Mouse (Mus musculus) intestine, embryonic 15.5 days (tissue): Measurements from ENCODE around the gene Prph2. TPM values are rescaled to one million over a fixed set of nuclear protein-coding genes. Genes with fewer than 3 reads are reported as not detected.

Source experiments
- ATAC-seq: fragments of 200-750 bp; cut with Nextera tagmentation; 2 replicates; pipeline ENCODE4 v1.8.0; 2017; ENCODE audit warnings: moderate TSS enrichment, moderate library complexity
- H3K27ac ChIP-seq: fragments of 300-500 bp; sonication (generic); 2 replicates; pipeline ENCODE4 v1.5.1; 2015; ENCODE audit warnings: mild to moderate bottlenecking, inconsistent platforms
- H3K27me3 ChIP-seq: fragments of 300-500 bp; sonication (generic); replicated peaks from 2 replicates; pipeline ENCODE4 v1.6.1; 2015; ENCODE audit warnings: inconsistent platforms
- H3K36me3 ChIP-seq: fragments of 300-500 bp; sonication (generic); 2 replicates; pipeline ENCODE4 v1.6.1; 2015; ENCODE audit warnings: inconsistent platforms
- H3K4me1 ChIP-seq: fragments of 300-500 bp; sonication (generic); replicated peaks from 2 replicates; pipeline ENCODE4 v1.6.1; 2015; ENCODE audit warnings: inconsistent platforms
- H3K4me2 ChIP-seq: fragments of 300-500 bp; sonication (generic); replicated peaks from 2 replicates; pipeline ENCODE4 v1.6.1; 2015; ENCODE audit warnings: mild to moderate bottlenecking, inconsistent platforms
- H3K4me3 ChIP-seq: fragments of 300-500 bp; sonication (generic); replicated peaks from 2 replicates; pipeline ENCODE4 v1.5.1; 2015; ENCODE audit warnings: inconsistent platforms
- H3K9ac ChIP-seq: fragments of 300-500 bp; sonication (generic); 2 replicates; pipeline ENCODE4 v1.6.1; 2015; ENCODE audit warnings: inconsistent platforms
- H3K9me3 ChIP-seq: fragments of 300-500 bp; sonication (generic); 2 replicates; pipeline ENCODE4 v1.6.1; 2016; ENCODE audit warnings: inconsistent platforms
- WGBS: fragments of 180-500 bp; shearing (Covaris S2); methylation state at CpG from one replicate; pipeline ENCODE4 v1.1.7; 2015; 5-methylcytosine and 5-hydroxymethylcytosine counted together
- polyA plus RNA-seq: library from polyadenylated mRNA; unstranded; fragments of >200 nt; fragmentation: Nextera tagmentation; extraction: Ambion mirVana; gene quantifications from 2 replicates; pipeline ENCODE4 v1.2.1, GENCODE M21; 2015

Gene Prph2
- polyA plus RNA-seq, 1 experiment from 2014 or later, result not detected

DNA sequence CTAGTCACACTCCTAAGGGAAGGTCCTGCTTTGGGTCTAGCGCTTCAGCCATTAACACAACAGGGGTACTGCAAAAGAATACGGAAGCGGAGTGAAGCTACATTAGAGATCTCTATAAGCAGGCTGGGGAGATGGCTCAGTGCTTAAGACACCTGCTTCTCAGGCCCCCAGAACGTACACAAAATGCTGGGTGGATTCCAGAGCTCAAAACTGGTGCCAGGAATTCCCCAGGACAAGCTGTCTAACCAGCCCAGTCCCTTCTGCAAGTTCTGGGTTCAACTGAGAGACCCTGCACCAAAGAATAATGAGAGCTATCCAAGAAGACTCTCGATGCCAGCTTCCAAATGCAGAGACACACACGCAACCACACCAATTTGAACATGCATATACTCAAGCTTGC lies 28.5 kb upstream of the Prph2 start:
- no peak for ATAC-seq
- Histone ChIP-seq H3K9me3 (no peaks in the 10 kb centered on the region), H3K4me1 (peaks cover 16% of the 10 kb centered on the region), H3K36me3 (no peaks in the 10 kb centered on the region), H3K27ac (no peak overlapping the region), H3K27me3 (no peaks in the 10 kb centered on the region), H3K4me3 (no peak overlapping the region), H3K9ac (no peak overlapping the region), H3K4me2 (no peak overlapping the region)
- 83% methylated on average over 6 of the region's 6 CpGs for WGBS

DNA sequence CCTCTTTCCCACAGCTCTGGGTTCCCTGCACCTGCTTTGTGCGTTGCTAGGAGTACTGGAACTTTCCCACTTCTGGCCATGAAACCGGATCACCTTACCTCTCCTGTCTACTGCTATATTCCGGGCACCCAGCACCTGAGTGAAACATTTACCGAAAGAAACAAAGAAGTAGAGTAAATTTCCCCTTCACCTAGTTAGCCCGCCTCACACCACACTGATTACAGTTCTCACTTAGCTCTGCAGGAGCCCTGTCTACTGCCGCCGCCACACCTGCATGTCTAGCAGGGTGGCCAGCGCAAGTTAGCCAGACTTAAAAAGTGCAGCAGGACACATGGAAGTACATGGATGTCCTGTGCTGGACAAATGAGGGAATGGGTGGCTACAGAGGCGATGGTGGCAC lies 27.2 kb upstream of the Prph2 start:
- WGBS, result 68% methylated on average over 9 of the region's 9 CpGs
- no peak overlapping the region for H3K9ac ChIP-seq
- peak; percentile 43; the same call in 1 of the 2 replicates for ATAC-seq
- no peaks in the 10 kb centered on the region for H3K36me3 ChIP-seq
- no peak overlapping the region for H3K4me2 ChIP-seq
- H3K4me3 ChIP-seq, result no peak overlapping the region
- H3K9me3 ChIP-seq, result no peaks in the 10 kb centered on the region
- H3K4me1 ChIP-seq, result peaks cover 12% of the 10 kb centered on the region
- no peaks in the 10 kb centered on the region for H3K27me3 ChIP-seq
- H3K27ac ChIP-seq, result no peak overlapping the region

DNA sequence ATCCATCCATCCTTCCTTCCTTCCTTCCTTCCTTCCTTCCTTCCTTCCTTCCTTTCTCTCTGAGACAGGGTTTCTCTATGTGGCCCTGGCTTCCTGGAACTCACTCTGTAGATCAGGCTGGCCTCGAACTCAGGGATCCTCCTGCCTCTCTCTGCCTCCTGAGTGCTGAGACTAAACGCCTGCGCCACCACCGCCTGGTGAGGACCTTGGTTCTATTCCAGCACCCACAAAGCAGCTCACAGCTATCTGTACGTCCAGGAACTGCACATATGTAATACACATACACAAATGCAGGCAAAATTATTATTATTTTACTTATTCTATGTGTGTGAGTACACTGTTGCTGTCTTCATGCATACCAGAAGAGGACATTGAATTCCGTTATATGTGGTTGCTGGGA lies 25.5 kb upstream of the Prph2 start:
- H3K27me3 ChIP-seq, result no peaks in the 10 kb centered on the region

DNA sequence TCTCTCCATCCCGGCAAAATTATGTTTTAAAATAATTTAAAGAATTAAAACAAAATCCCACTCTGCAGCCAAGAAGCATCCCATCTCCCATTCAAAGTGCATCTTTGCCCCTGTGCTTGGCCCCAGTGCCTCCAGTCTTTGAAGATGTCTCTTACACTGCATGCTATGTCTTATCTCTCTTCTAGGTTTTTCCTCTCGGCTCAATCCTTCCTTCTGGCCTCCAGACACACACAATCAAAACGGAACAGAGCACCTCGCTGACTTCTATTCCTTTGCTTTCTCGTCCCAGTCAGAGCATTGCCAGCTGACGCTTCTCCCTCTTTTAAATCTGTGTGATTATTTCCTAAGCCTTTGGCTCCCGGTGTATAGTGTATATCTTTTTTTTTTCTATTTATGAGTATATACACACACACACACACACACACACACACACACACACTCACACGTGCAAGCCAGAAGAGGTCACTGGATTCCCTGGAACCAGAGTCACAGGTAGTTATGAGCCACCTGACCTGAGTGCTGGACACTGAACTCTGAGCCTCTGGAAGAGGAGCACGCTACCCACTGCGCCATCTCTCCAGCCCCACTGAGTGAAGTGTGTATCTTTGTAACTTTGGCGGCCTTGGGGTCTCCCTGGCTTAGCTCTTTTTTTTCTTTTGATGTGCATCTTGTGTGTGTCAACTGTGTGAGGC lies 24.9 kb upstream of the Prph2 start:
- peaks cover 12% of the 10 kb centered on the region for H3K4me1 ChIP-seq
- H3K36me3 ChIP-seq, result no peaks in the 10 kb centered on the region
- no peaks in the 10 kb centered on the region for H3K9me3 ChIP-seq
- 64% methylated on average over 11 of the region's 11 CpGs for WGBS
- no peak overlapping the region for H3K4me3 ChIP-seq
- H3K27ac ChIP-seq, result no peak overlapping the region
- no peak for ATAC-seq
- no peak overlapping the region; the same call in 1 of the 2 replicates for H3K4me2 ChIP-seq
- H3K27me3 ChIP-seq, result no peaks in the 10 kb centered on the region
- no peak overlapping the region for H3K9ac ChIP-seq

More for the DNA sequence above, 25.5 kb upstream of the Prph2 start:
- H3K4me3 ChIP-seq, result no peak overlapping the region
- H3K27ac ChIP-seq, result no peak overlapping the region
- H3K4me1 ChIP-seq, result peaks cover 12% of the 10 kb centered on the region
- H3K9me3 ChIP-seq, result no peaks in the 10 kb centered on the region
- no peak overlapping the region for H3K9ac ChIP-seq
- H3K36me3 ChIP-seq, result no peaks in the 10 kb centered on the region
- ATAC-seq, result no peak
- H3K4me2 ChIP-seq, result no peak overlapping the region
- WGBS, result 91% methylated on average over 6 of the region's 6 CpGs

DNA sequence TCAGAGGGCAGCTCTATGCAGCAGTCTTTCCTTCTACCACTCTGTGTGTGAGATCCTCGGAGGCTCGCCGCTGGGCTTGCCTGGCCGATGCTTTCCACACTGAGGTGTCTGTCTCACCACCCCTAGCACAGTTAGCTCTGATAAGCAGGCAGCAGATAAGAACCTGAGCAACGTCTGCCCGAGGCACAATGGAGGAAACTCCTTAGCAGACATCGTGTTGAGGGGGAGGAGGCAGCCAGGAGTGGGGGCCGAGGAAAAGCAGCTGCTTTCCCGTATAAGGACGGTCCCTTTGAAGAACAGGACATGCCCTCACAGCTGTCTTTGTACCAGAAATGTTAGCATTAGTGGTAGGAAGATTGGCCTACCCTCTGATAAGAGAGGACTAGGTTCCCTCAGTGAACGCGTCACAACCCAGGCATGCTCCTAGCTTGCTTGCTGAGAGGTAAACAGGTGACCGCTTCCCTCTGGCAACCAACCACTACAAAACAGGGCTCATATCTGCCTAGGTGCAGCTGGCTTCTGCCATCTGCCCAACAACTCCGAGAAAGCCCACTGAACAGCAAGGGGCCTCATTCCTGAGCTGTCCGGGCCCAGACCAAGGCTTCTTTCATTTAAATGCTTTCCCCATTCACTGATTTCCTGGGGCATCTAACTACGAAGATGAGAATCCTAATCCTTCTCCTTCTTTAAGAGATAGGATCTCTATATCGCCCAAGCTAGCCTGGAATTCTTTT lies 24.2 kb upstream of the Prph2 start:
- H3K9me3 ChIP-seq, result no peaks in the 10 kb centered on the region
- no peak overlapping the region for H3K27ac ChIP-seq
- H3K4me3 ChIP-seq, result no peak overlapping the region
- H3K9ac ChIP-seq, result no peak overlapping the region
- H3K36me3 ChIP-seq, result no peaks in the 10 kb centered on the region
- no peak for ATAC-seq
- 30% methylated on average over 17 of the region's 17 CpGs for WGBS
- H3K27me3 ChIP-seq, result no peaks in the 10 kb centered on the region
- peak overlapping the region; percentile 7; the same call in 1 of the 2 replicates for H3K4me2 ChIP-seq
- peaks cover 12% of the 10 kb centered on the region for H3K4me1 ChIP-seq

DNA sequence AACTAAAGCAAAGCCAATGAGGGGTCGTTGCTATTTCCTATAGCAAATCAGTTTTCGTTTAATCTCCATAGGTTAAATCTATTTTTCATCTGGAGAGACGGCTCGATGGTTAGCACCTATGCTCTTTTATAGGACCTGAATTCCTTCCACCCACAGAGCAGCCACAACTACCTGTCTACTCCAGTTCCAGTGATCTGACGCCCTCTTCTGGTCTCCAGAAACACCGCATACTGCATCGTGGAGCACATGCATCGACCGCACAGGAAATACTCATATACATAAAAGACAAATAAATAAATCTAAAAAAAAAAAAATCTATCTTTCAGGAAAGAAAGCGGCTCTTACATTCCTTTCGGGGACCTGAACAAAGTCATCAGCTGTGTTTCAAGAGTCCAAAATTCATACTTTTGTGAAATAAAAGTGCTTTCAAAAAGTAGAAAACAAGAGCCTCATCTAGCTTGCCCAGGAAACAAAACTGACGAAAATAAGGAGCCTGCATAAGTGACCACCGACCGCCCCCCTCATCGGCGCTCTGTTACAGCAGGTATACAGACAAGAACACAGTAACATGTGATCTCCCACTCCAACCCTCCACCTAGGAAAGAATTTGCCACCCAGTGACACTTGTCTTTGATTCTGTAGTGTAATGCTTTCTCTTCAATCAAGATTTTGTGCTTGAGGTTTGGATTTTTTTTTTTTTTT lies 21.6 kb upstream of the Prph2 start:
- peaks cover 28% of the 10 kb centered on the region for H3K4me1 ChIP-seq
- H3K9me3 ChIP-seq, result no peaks in the 10 kb centered on the region
- peak overlapping the region; percentile 90 for H3K4me3 ChIP-seq
- no peaks in the 10 kb centered on the region for H3K27me3 ChIP-seq
- H3K9ac ChIP-seq, result peak overlapping the region; percentile 81; the same call in 1 of the 2 replicates
- H3K27ac ChIP-seq, result peak overlapping the region; percentile 98; the same call in 1 of the 2 replicates
- H3K4me2 ChIP-seq, result peak overlapping the region; percentile 89
- WGBS, result 37% methylated on average over 16 of the region's 16 CpGs
- ATAC-seq, result no peak
- no peaks in the 10 kb centered on the region for H3K36me3 ChIP-seq

DNA sequence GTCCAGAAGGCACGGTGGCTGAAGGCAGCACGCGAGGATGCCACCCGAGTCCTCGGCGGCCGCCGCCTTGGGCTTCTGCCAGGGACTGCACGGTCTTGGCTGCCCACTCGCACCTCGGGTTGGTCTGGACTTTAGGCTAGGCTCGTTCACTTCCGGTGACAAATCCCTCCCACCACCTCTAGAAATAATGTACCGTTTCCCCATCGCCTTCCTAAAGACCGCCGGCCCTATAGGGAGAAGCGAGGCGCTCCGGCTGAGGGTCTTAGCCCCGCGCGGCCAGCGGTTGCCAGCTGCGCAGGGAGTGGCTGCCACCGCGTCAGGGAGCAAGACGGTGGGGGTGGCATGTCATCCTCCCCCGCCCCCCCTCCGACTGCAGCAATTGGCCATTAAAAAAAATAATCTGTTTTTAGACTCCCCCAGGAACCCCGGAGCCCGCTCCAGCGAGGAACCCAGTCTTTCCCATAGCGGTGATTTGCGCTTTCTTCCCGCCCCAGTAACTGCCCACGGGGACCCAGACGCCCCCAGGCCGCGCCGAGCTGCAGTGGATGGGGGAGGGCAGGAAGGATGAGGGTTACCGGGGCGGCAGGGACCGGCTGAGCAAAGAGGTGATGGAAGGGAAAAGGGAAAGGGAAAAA lies 20.7 kb upstream of the Prph2 start:
- Histone ChIP-seq H3K9me3 (no peaks in the 10 kb centered on the region), H3K4me1 (peaks cover 28% of the 10 kb centered on the region), H3K9ac (peak overlapping the region; percentile 81), H3K4me3 (peak overlapping the region; percentile 90), H3K36me3 (no peaks in the 10 kb centered on the region), H3K27ac (peak overlapping the region; percentile 98), H3K27me3 (no peaks in the 10 kb centered on the region), H3K4me2 (peak overlapping the region; percentile 89)
- ATAC-seq, result peak; percentile 52
- under 1% methylated on average over 44 of the region's 44 CpGs for WGBS

DNA sequence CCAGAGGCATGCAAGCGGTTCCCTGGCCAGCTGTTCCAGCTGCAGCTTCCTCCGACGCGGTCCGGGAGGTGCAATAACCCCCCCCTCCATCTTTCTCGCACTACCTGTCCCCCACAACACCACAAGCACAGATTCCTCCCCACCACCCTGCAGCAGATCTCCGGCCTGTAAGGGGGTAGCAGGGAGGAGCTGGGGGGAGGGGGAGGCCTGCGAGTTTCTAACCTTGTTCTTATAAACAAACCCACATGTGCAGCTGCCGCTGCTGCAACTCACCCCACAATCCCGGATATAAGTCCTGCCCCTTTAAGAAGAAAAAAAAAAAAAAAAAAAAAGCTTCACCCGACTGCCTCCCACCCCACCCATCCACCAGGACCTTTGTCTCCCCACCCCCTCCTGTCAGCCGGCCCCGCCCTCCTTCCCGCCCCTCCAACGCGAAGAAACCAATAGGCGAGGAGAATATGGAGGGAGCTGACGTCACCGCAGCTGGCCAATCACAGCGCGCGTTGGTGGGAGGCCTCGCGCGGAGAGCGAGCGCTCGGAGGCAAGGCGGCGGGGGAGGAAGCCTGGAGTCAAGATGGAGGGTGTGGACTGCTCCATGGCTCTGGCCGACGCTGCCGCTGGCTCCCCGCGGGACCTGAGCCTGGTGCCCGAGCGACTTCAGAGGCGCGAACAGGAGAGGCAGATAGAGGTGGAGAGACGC lies 20.0 kb upstream of the Prph2 start, which contains the start of gene Tbcc:
Tbcc (plus strand) TSS at position 569 of the 700 bp plus-strand sequence.
- Histone ChIP-seq H3K9me3 (no peaks in the 10 kb centered on the region), H3K4me2 (peak within 1 kb of the TSS; percentile 91), H3K4me3 (peak within 1 kb of the TSS; percentile 90), H3K36me3 (no peaks in the 10 kb centered on the region), H3K9ac (peak within 1 kb of the TSS; percentile 87), H3K4me1 (peaks cover 26% of the 10 kb centered on the region), H3K27ac (peak within 1 kb of the TSS; percentile 98), H3K27me3 (no peaks in the 10 kb centered on the region)
- peak; percentile 96 for ATAC-seq
- WGBS, result 0% methylated on average over 40 of the region's 40 CpGs

DNA sequence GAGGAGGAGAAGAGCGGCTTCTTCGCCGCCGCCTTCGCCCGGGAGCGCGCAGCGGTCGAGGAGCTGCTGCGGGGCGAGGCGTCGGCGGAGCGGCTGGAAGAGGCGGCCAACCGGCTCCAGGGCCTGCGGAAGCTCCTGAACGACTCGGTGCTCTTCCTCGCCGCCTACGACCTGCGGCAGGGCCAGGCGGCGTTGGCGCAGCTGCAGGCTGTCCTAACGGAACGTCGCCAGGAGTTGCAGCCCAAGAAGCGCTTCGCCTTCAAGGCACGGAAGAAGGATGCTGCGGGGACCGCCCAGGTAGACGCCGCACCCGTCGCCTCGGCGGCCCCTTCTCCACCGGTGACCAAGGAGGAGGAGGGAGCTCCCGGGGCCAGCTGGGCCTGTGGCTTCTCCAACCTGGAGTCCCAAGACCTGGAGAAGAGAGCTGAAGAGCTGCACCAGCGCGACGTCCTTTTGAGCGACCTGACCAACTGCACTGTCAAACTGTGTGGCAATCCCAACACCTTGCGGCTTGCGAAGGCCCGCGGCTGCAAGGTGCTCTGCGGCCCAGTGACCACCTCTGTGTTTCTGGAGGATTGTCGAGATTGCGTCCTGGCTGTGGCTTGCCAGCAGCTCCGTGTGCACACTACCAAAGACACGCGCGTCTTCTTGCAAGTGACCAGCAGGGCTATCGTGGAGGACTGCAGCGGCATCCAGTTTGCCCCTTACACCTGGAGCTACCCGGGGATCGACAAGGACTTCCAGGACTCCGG lies 19.2 kb upstream of the Prph2 start:
- peak; percentile 37 for ATAC-seq
- WGBS, result under 1% methylated on average over 64 of the region's 64 CpGs

DNA sequence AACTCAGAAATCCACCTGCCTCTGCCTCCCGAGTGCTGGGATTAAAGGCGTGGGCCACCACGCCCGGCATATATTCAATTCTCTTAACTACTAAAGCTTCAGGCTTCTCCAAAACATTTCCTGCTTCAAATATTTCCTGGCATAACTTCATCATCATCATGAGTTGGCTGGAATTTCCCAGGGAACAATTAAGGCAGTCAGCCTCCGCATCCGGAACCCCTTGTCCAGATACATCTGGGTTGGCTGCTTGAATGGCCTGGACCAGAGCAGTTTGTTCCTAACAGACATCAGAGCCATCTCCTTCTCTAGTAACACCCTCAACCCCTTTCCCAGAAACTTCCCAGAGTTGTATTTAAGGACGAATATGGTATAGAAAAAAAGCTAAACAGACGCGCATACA lies 14.8 kb upstream of the Prph2 start:
- Histone ChIP-seq H3K4me2 (no peak overlapping the region), H3K27ac (no peak overlapping the region), H3K9ac (no peak overlapping the region), H3K4me3 (no peak overlapping the region), H3K9me3 (no peaks in the 10 kb centered on the region), H3K4me1 (peaks cover 16% of the 10 kb centered on the region; the same call in 1 of the 2 replicates), H3K36me3 (no peaks in the 10 kb centered on the region), H3K27me3 (no peaks in the 10 kb centered on the region)
- ATAC-seq, result no peak
- WGBS, result 88% methylated on average over 9 of the region's 9 CpGs

More for the DNA sequence above, 19.2 kb upstream of the Prph2 start:
- H3K4me1 ChIP-seq, result peaks cover 19% of the 10 kb centered on the region; the same call in 1 of the 2 replicates
- H3K27ac ChIP-seq, result peak overlapping the region; percentile 87
- no peaks in the 10 kb centered on the region for H3K27me3 ChIP-seq
- no peaks in the 10 kb centered on the region for H3K9me3 ChIP-seq
- peak overlapping the region; percentile 91 for H3K4me2 ChIP-seq
- H3K9ac ChIP-seq, result peak overlapping the region; percentile 87
- H3K4me3 ChIP-seq, result peak overlapping the region; percentile 90
- H3K36me3 ChIP-seq, result no peaks in the 10 kb centered on the region
